Mouse (Mus musculus) kidney, adult 2 months (tissue): ENCODE results near the gene Nrcam.
"Not testable (repeated sequence)": the region's sequence is repeated elsewhere in the genome, so short reads cannot be mapped to it uniquely, and the experiment has no call there.

Experiments used
- CTCF ChIP-seq: fragments of 200-500 bp; conservative IDR thresholded peaks from 2 replicates; pipeline ENCODE4 v1.5.1; 2011; ENCODE audit warnings: low read depth, mild to moderate bottlenecking, control low read depth, low read length, moderate library complexity, mixed read lengths; ENCODE audit not compliant: insufficient read depth, insufficient read length
- POLR2A ChIP-seq: fragments of 200-500 bp; IDR thresholded peaks from one replicate; pipeline ENCODE4 v1.6.1; 2011; ENCODE audit warnings: low read depth, low read length, control low read depth

DNA sequence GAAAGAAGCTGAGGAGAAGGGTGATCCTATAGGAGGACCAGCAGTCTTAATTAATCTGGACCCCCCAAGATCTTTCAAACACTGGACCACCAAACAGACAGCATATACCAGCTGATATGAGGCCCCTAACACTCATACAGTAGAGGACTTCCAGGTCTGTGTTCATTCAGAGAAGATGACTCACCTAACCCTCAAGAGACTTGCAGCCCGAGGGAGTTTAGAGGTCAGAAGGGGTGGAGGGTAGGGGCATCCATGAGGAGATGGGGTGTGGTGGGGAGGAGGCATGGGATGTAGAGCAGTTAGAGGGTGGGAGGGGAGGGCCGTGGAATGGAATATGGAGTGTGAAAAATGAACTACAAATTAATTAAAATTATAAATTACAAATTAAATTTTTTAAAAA lies 48.5 kb upstream of the Nrcam start:
- not testable (repeated sequence) for TF ChIP-seq CTCF, POLR2A
